Mouse (Mus musculus): ENCODE results near the gene Ankrd17.

DNA sequence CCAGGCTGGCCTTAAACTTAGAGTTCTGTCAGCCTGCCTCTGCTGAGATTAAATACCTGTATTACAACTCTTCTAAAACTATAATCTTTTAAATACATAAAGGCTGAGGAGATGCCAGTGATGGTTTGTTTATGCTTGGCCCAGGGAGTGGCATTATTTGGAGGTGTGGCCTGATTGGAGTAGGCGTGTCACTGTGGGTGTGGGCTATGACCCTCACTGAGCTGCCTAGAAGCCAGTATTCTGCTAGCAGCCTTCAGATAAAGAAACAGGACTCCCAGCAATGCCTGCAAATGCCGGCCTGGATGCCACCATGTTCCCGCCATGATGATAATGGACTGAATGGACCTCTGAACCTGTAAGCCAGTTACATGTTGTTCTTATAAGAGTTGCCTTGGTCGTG, 119.8 kb downstream of the Ankrd17 start:
- TF ChIP-seq CTCF (IDR thresholded peaks at IDR 0.05) (no peak), POLR2A (IDR thresholded peaks at IDR 0.05; ENCODE audit: insufficient read depth, low read depth, low read length) (no peak)
